In the genomic region with DNA sequence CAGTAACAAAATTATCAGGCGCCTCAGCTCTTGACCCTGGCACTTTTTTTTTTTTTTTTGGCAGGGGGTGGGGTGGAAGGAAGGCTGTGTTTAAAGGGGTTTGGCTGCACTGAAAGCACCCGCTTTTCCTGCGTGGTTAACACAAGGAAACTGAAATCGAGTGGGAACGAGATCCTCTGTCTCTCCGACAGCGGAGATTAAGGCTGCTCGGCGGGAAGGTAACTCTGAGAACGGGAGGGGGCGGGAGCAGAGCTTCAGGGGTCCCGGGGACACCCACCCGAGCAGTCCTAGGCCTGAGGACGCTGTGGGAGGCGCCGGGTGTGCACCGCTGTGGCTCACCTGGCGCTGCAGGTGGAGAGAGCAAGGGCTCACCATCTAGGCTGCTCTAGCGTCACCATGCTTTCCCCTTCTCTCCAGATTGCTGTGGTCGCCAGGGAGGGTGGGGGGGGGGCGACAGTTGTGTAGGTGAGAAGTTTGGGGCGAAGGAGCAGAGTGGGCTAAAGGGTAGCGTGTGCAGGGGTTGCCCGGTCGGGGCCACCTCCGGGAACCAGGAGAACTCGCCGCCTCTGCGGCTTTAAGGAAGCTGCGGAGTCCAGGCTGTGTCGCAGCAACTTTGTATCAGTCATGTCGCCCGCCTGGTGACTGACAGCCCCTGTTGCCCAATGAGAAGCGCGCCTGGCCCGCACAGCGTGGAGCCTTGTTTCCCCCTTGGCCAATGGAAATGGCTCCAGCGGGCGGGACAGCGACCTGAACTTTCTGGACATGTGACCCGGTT, we compare ENCODE assay signal across 8 mouse cellular contexts. TPM values are rescaled to one million over a fixed set of nuclear protein-coding genes. Genes with fewer than 3 reads are reported as not detected.
DNase-seq lines count a peak whose midpoint lies in the region; ATAC-seq lines count a peak whose summit lies in the region.

No protein-coding gene starts in this region.

- under 1% methylated on average over 39 of the region's 41 CpGs for WGBS in forebrain, embryonic 11.5 days
- under 1% methylated on average over 41 of the region's 41 CpGs for WGBS in heart, embryonic 15.5 days
- 1% methylated on average over 39 of the region's 41 CpGs for WGBS in liver, embryonic 12.5 days (ENCODE audit: insufficient replicate concordance)

- H3K36me3 ChIP-seq in forebrain, embryonic 11.5 days (ENCODE audit: control insufficient read depth, insufficient read depth, low read length) = no peaks in the 10 kb centered on the region
- H3K36me3 ChIP-seq in heart, embryonic 15.5 days = no peaks in the 10 kb centered on the region
- H3K36me3 ChIP-seq in liver, embryonic 12.5 days = no peaks in the 10 kb centered on the region
- H3K36me3 ChIP-seq in splenic B cell, adult 2 months (ENCODE audit: control insufficient read depth, insufficient read depth, low read length, poor library complexity, severe bottlenecking) = no peaks in the 10 kb centered on the region

- H3K4me3 ChIP-seq in forebrain, embryonic 11.5 days (ENCODE audit: low read depth, low read length) = peak overlapping the region; percentile 64
- peak overlapping the region; percentile 77 for H3K4me3 ChIP-seq in heart, embryonic 15.5 days
- H3K4me3 ChIP-seq in liver, embryonic 12.5 days = peak overlapping the region; percentile 62

- H3K9ac ChIP-seq in forebrain, embryonic 11.5 days (ENCODE audit: low read length) = peak overlapping the region; percentile 44
- peak overlapping the region; percentile 75 for H3K9ac ChIP-seq in heart, embryonic 15.5 days
- peak overlapping the region; percentile 41 for H3K9ac ChIP-seq in liver, embryonic 12.5 days

- H3K4me2 ChIP-seq in forebrain, embryonic 11.5 days (ENCODE audit: low read depth, low read length, severe bottlenecking) = peak overlapping the region; percentile 99
- H3K4me2 ChIP-seq in heart, embryonic 15.5 days = peak overlapping the region; percentile 98
- H3K4me2 ChIP-seq in liver, embryonic 12.5 days = peak overlapping the region; percentile 89

- peak; percentile 83 for DNase-seq in c-Kit-positive CD71-negative TER-119-negative erythroid progenitor cells, embryonic 14.5 days (ENCODE audit: low read depth)
- DNase-seq in forebrain, embryonic 11.5 days (ENCODE audit: low spot score) = peak; percentile 97
- peak; percentile 98 for DNase-seq in kidney, postnatal 14 days
- DNase-seq in naive thymus-derived CD4-positive, alpha-beta T cell, adult 2 months (ENCODE audit: low read depth) = peak; percentile 51
- peak; percentile 73 for DNase-seq in splenic B cell, adult 2 months (ENCODE audit: low read depth, low spot score)

- no peak overlapping the region for H3K27ac ChIP-seq in forebrain, embryonic 11.5 days (ENCODE audit: low read depth, low read length)
- H3K27ac ChIP-seq in heart, embryonic 15.5 days = no peak overlapping the region
- no peak overlapping the region for H3K27ac ChIP-seq in liver, embryonic 12.5 days

- H3K27me3 ChIP-seq in forebrain, embryonic 11.5 days (ENCODE audit: control insufficient read depth, insufficient read depth, low read length) = peaks cover 33% of the 10 kb centered on the region
- no peaks in the 10 kb centered on the region for H3K27me3 ChIP-seq in heart, embryonic 15.5 days
- peaks cover 61% of the 10 kb centered on the region for H3K27me3 ChIP-seq in liver, embryonic 12.5 days (replicated peaks)
- H3K27me3 ChIP-seq in splenic B cell, adult 2 months (ENCODE audit: control insufficient read depth, insufficient read depth, low read length, poor library complexity, severe bottlenecking) = no peaks in the 10 kb centered on the region

- no peaks in the 10 kb centered on the region for H3K9me3 ChIP-seq in forebrain, embryonic 11.5 days (ENCODE audit: control insufficient read depth, low read length)
- no peaks in the 10 kb centered on the region for H3K9me3 ChIP-seq in heart, embryonic 15.5 days (replicated peaks)
- no peaks in the 10 kb centered on the region for H3K9me3 ChIP-seq in liver, embryonic 12.5 days (replicated peaks)

- H3K4me1 ChIP-seq in forebrain, embryonic 11.5 days (replicated peaks; ENCODE audit: control insufficient read depth, insufficient read depth, low read length) = peaks cover 4% of the 10 kb centered on the region
- H3K4me1 ChIP-seq in heart, embryonic 15.5 days (replicated peaks) = peaks cover 20% of the 10 kb centered on the region
- H3K4me1 ChIP-seq in liver, embryonic 12.5 days = peaks cover 38% of the 10 kb centered on the region

- peak; percentile 81 for ATAC-seq in CD4-positive, CD25-positive, alpha-beta regulatory T cell, adult 4 months
- ATAC-seq in forebrain, embryonic 11.5 days (replicated peaks; ENCODE audit: low FRiP score) = peak; percentile 96
- ATAC-seq in heart, embryonic 15.5 days (replicated peaks; ENCODE audit: insufficient number of reproducible peaks, insufficient read depth, low FRiP score, low read depth) = peak; percentile 96
- ATAC-seq in liver, embryonic 12.5 days = peak; percentile 96

RNA-seq across cellular contexts. Expression of a gene that starts 2.4 kb away (rescaled TPM):
- polyA plus RNA-seq in CD4-positive, CD25-positive, alpha-beta regulatory T cell, adult 4 months (2017; shearing (Covaris generic)) = 1 to 10 TPM; 6.6 to 9.7 TPM
- 0.83 and 1.7 TPM in 2 replicates for polyA plus RNA-seq in forebrain, embryonic 11.5 days (2014; fragmentation: Nextera tagmentation; extraction: Ambion mirVana)
- 4.8 and 5.0 TPM in 2 replicates for polyA plus RNA-seq in heart, embryonic 15.5 days (2015; fragmentation: Nextera tagmentation; extraction: Ambion mirVana)
- polyA plus RNA-seq in liver, embryonic 12.5 days (2016; fragmentation: Nextera tagmentation; extraction: Ambion mirVana) = 0.74 and 1.2 TPM in 2 replicates
